Mouse (Mus musculus): ENCODE results near the gene Gm7534. TPM values are rescaled to one million over a fixed set of nuclear protein-coding genes. Genes with fewer than 3 reads are reported as not detected.
"Not testable (repeated sequence)": the region's sequence is repeated elsewhere in the genome, so short reads cannot be mapped to it uniquely, and the experiment has no call there.

Gm7534 gene
- polyA plus RNA-seq, 1 experiment from 2014 or later = not detected

GRCm38 (mm10) chr4:134156744-134157143, 46.1 kb downstream of the Gm7534 start:
- H3K4me1 ChIP-seq (replicated peaks) = no peaks in the 10 kb centered on the region
- no peaks in the 10 kb centered on the region for H3K9me3 ChIP-seq
- no peak overlapping the region for H3K4me2 ChIP-seq (replicated peaks)

GRCm38 (mm10) chr4:134155961-134156465, 46.8 kb downstream of the Gm7534 start:
- no peak overlapping the region for H3K9ac ChIP-seq (replicated peaks)
- H3K4me3 ChIP-seq (replicated peaks) = no peak overlapping the region
- no peaks in the 10 kb centered on the region for H3K4me1 ChIP-seq (replicated peaks)
- H3K9me3 ChIP-seq = no peaks in the 10 kb centered on the region
- 95% methylated on average over 10 of the region's 10 CpGs for WGBS
- no peak overlapping the region for H3K4me2 ChIP-seq (replicated peaks)
- no peak for ATAC-seq
- peaks cover 7% of the 10 kb centered on the region for H3K27me3 ChIP-seq
- peaks cover 42% of the 10 kb centered on the region for H3K36me3 ChIP-seq
- no peak overlapping the region for H3K27ac ChIP-seq

More at GRCm38 (mm10) chr4:134156744-134157143, 46.1 kb downstream of the Gm7534 start:
- H3K27ac ChIP-seq = no peak overlapping the region
- H3K27me3 ChIP-seq = peaks cover 7% of the 10 kb centered on the region
- 76% methylated on average over 8 of the region's 8 CpGs for WGBS
- ATAC-seq = no peak
- H3K4me3 ChIP-seq (replicated peaks) = no peak overlapping the region
- peaks cover 35% of the 10 kb centered on the region for H3K36me3 ChIP-seq
- H3K9ac ChIP-seq (replicated peaks) = no peak overlapping the region

- ATAC-seq = no peak
- Histone ChIP-seq H3K36me3 (peaks cover 45% of the 10 kb centered on the region), H3K4me1 (replicated peaks) (no peaks in the 10 kb centered on the region), H3K27ac (no peak overlapping the region), H3K9me3 (no peaks in the 10 kb centered on the region), H3K4me2 (replicated peaks) (no peak overlapping the region), H3K27me3 (peaks cover 7% of the 10 kb centered on the region), H3K9ac (replicated peaks) (no peak overlapping the region), H3K4me3 (replicated peaks) (no peak overlapping the region)
- WGBS = 92% methylated on average over 6 of the region's 6 CpGs
Measured at GRCm38 (mm10) chr4:134155531-134155930, 47.3 kb downstream of the Gm7534 start.

- H3K9me3 ChIP-seq = no peaks in the 10 kb centered on the region
- no peak overlapping the region for H3K4me3 ChIP-seq (replicated peaks)
- peaks cover 49% of the 10 kb centered on the region for H3K36me3 ChIP-seq
- H3K4me1 ChIP-seq (replicated peaks) = no peaks in the 10 kb centered on the region
- no peak for ATAC-seq
- H3K27ac ChIP-seq = no peak overlapping the region
- H3K9ac ChIP-seq (replicated peaks) = no peak overlapping the region
- WGBS = 94% methylated on average over 3 of the region's 3 CpGs
- no peak overlapping the region for H3K4me2 ChIP-seq (replicated peaks)
- H3K27me3 ChIP-seq = peaks cover 7% of the 10 kb centered on the region
Measured at GRCm38 (mm10) chr4:134154354-134154753, 48.5 kb downstream of the Gm7534 start.

- peaks cover 56% of the 10 kb centered on the region for H3K36me3 ChIP-seq
- H3K27me3 ChIP-seq = peaks cover 2% of the 10 kb centered on the region; the same call in 1 of the 2 replicates
- no peaks in the 10 kb centered on the region for H3K9me3 ChIP-seq
- H3K4me3 ChIP-seq (replicated peaks) = no peak overlapping the region
- no peak overlapping the region for H3K9ac ChIP-seq (replicated peaks)
- no peaks in the 10 kb centered on the region for H3K4me1 ChIP-seq (replicated peaks)
- no peak overlapping the region for H3K4me2 ChIP-seq (replicated peaks)
- no peak overlapping the region for H3K27ac ChIP-seq
- 96% methylated on average over 3 of the region's 3 CpGs for WGBS
- ATAC-seq = no peak
Measured at GRCm38 (mm10) chr4:134153656-134154055, 49.1 kb downstream of the Gm7534 start.

GRCm38 (mm10) chr4:134152112-134152511, 50.7 kb downstream of the Gm7534 start:
- Histone ChIP-seq H3K4me3 (replicated peaks) (no peak overlapping the region), H3K27me3 (no peaks in the 10 kb centered on the region), H3K9ac (replicated peaks) (no peak overlapping the region), H3K4me1 (replicated peaks) (no peaks in the 10 kb centered on the region), H3K4me2 (replicated peaks) (no peak overlapping the region), H3K36me3 (peaks cover 70% of the 10 kb centered on the region), H3K27ac (no peak overlapping the region), H3K9me3 (no peaks in the 10 kb centered on the region)
- WGBS = 89% methylated on average over 3 of the region's 3 CpGs
- ATAC-seq = no peak

- Histone ChIP-seq H3K4me3 (replicated peaks) (no peak overlapping the region), H3K9ac (replicated peaks) (no peak overlapping the region), H3K27me3 (no peaks in the 10 kb centered on the region), H3K27ac (no peak overlapping the region), H3K9me3 (no peaks in the 10 kb centered on the region), H3K4me1 (replicated peaks) (no peaks in the 10 kb centered on the region), H3K36me3 (peaks cover 71% of the 10 kb centered on the region), H3K4me2 (replicated peaks) (no peak overlapping the region)
- no peak for ATAC-seq
- 96% methylated on average over 4 of the region's 4 CpGs for WGBS
Measured at GRCm38 (mm10) chr4:134149389-134149788, 53.4 kb downstream of the Gm7534 start.

GRCm38 (mm10) chr4:134144297-134144696, 58.5 kb downstream of the Gm7534 start:
- not testable (repeated sequence) for H3K27me3 ChIP-seq; H3K9ac ChIP-seq (replicated peaks); H3K27ac ChIP-seq; ATAC-seq; H3K4me1 ChIP-seq (replicated peaks); H3K9me3 ChIP-seq; H3K4me2 ChIP-seq (replicated peaks); H3K4me3 ChIP-seq (replicated peaks)
- H3K36me3 ChIP-seq = peaks cover 42% of the 10 kb centered on the region
- 95% methylated on average over 5 of the region's 5 CpGs for WGBS

Other genes with a start within 250 kb of the Gm7534 start
- 1,712 and 1,823 TPM in 2 replicates for gene Hmgn2, start 234.4 kb downstream of the Gm7534 start, polyA plus RNA-seq (2015; fragmentation: Nextera tagmentation; extraction: Ambion mirVana)
- gene Dhdds, start 202.1 kb downstream of the Gm7534 start, polyA plus RNA-seq (2015; fragmentation: Nextera tagmentation; extraction: Ambion mirVana) = 42.0 and 44.7 TPM in 2 replicates
- gene Lin28a, start 184.2 kb downstream of the Gm7534 start, polyA plus RNA-seq (2015; fragmentation: Nextera tagmentation; extraction: Ambion mirVana) = 0.59 TPM in 2 replicates
- not detected in 2 replicates for gene Zfp683, start 149.2 kb downstream of the Gm7534 start, polyA plus RNA-seq (2015; fragmentation: Nextera tagmentation; extraction: Ambion mirVana)
- gene Crybg2, start 142.2 kb downstream of the Gm7534 start, polyA plus RNA-seq (2015; fragmentation: Nextera tagmentation; extraction: Ambion mirVana) = 0.97 and 1.1 TPM in 2 replicates
- 2.2 and 2.7 TPM in 2 replicates for gene Cd52, start 107.9 kb downstream of the Gm7534 start, polyA plus RNA-seq (2015; fragmentation: Nextera tagmentation; extraction: Ambion mirVana)
- gene Ubxn11, start 100.4 kb downstream of the Gm7534 start, polyA plus RNA-seq (2015; fragmentation: Nextera tagmentation; extraction: Ambion mirVana) = 9.3 and 11.4 TPM in 2 replicates
- 319 and 332 TPM in 2 replicates for gene Sh3bgrl3, start 74.2 kb downstream of the Gm7534 start, polyA plus RNA-seq (2015; fragmentation: Nextera tagmentation; extraction: Ambion mirVana)
- 19.9 and 22.4 TPM in 2 replicates for gene Cep85, start 15.9 kb downstream of the Gm7534 start, polyA plus RNA-seq (2015; fragmentation: Nextera tagmentation; extraction: Ambion mirVana)
- gene Catsper4, start 24.4 kb upstream of the Gm7534 start, polyA plus RNA-seq (2015; fragmentation: Nextera tagmentation; extraction: Ambion mirVana) = not detected in 2 replicates
- 0.15 and 0.20 TPM in 2 replicates for gene Cnksr1, start 35.4 kb upstream of the Gm7534 start, polyA plus RNA-seq (2015; fragmentation: Nextera tagmentation; extraction: Ambion mirVana)
- 0.17 and 0.62 TPM in 2 replicates for gene E130218I03Rik, start 40.7 kb upstream of the Gm7534 start, polyA plus RNA-seq (2015; fragmentation: Nextera tagmentation; extraction: Ambion mirVana)
- gene Zfp593, start 42.6 kb upstream of the Gm7534 start, polyA plus RNA-seq (2015; fragmentation: Nextera tagmentation; extraction: Ambion mirVana) = 14.9 and 15.6 TPM in 2 replicates
- gene Gm30191, start 43.9 kb upstream of the Gm7534 start, polyA plus RNA-seq (2015; fragmentation: Nextera tagmentation; extraction: Ambion mirVana) = not detected in 2 replicates
- gene Grrp1, start 51.1 kb upstream of the Gm7534 start, polyA plus RNA-seq (2015; fragmentation: Nextera tagmentation; extraction: Ambion mirVana) = 6.2 and 8.1 TPM in 2 replicates
- 42.3 and 44.0 TPM in 2 replicates for gene Pdik1l, start 84.9 kb upstream of the Gm7534 start, polyA plus RNA-seq (2015; fragmentation: Nextera tagmentation; extraction: Ambion mirVana)
- gene Trim63, start 112.1 kb upstream of the Gm7534 start, polyA plus RNA-seq (2015; fragmentation: Nextera tagmentation; extraction: Ambion mirVana) = 0.11 and 0.21 TPM in 2 replicates
- gene Slc30a2, start 140.2 kb upstream of the Gm7534 start, polyA plus RNA-seq (2015; fragmentation: Nextera tagmentation; extraction: Ambion mirVana) = 0.05 and 0.12 TPM in 2 replicates
- 0.16 and 0.40 TPM in 2 replicates for gene Extl1, start 180.8 kb upstream of the Gm7534 start, polyA plus RNA-seq (2015; fragmentation: Nextera tagmentation; extraction: Ambion mirVana)
- 6.4 and 6.6 TPM in 2 replicates for gene Pafah2, start 193.3 kb upstream of the Gm7534 start, polyA plus RNA-seq (2015; fragmentation: Nextera tagmentation; extraction: Ambion mirVana)